Mouse (Mus musculus): Measurements from ENCODE around the gene Rin1.

- TF ChIP-seq CTCF (IDR thresholded peaks at IDR 0.05; ENCODE audit: borderline replicate concordance, extremely low read depth, insufficient read depth, insufficient read length) (no peak), POLR2A (IDR thresholded peaks at IDR 0.05; ENCODE audit: borderline replicate concordance, extremely low read depth, insufficient read depth, insufficient read length, poor library complexity, severe bottlenecking) (no peak)
Observed at GRCm38 (mm10) chr19:5026111-5026510, 24.2 kb upstream of the Rin1 start.

All from brain, embryonic 14.5 days (tissue).